In the genomic region with DNA sequence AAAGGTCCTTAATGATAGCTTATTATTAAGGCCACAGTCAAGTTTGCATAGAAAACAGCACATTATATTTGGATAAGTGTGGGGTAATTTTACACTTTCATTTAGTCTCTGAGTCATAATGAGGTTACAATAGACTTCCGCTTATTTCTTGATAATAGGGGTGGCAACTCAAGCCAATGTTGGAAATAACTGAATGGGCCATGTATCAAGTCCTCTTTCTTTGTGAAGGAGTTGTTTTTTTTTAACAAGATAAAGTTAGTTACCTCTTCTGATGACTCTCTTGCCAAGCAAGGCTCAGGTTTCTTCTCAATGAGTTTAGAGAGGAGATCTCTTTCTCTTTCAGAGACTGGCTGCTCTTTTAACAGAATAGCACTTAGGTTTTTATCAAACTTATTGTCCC, we compare ENCODE assay signal across 23 mouse cellular contexts. TPM values are rescaled to one million over a fixed set of nuclear protein-coding genes. Genes with fewer than 3 reads are reported as not detected.
"Had no signal": no experiment of that assay in that cellular context is flagged by ENCODE, and none has a peak within 500 bp of the region (broad histone marks: within the 10 kb centered on the region; RNA-seq: fewer than 3 reads in every experiment).

No protein-coding gene starts in this region.

- H3K4me2 ChIP-seq: neural tube, embryonic 13.5 days; neural tube, embryonic 15.5 days; stomach, embryonic 15.5 days had no signal

- H3K4me3 ChIP-seq: neural tube, embryonic 13.5 days; neural tube, embryonic 15.5 days; stomach, embryonic 15.5 days had no signal

- H3K4me1 ChIP-seq: neural tube, embryonic 13.5 days; neural tube, embryonic 15.5 days; stomach, embryonic 15.5 days had no signal

- DNase-seq: retina, postnatal 1 day; right cerebral cortex, adult 18-20 months; right cerebral cortex, postnatal 14 days; right cerebral cortex, postnatal 25 days; right cerebral cortex, postnatal 4 days; spleen, adult 18-20 months; thymus, adult 18-20 months; thymus, adult 2 months; thymus, postnatal 14 days; thymus, postnatal 25 days; thymus, postnatal 36 days; thymus, postnatal 4 days had no signal

- H3K9ac ChIP-seq: neural tube, embryonic 13.5 days; neural tube, embryonic 15.5 days; stomach, embryonic 15.5 days had no signal

- H3K9me3 ChIP-seq: neural tube, embryonic 13.5 days; neural tube, embryonic 15.5 days; stomach, embryonic 15.5 days had no signal

- H3K36me3 ChIP-seq: neural tube, embryonic 13.5 days; neural tube, embryonic 15.5 days; stomach, embryonic 15.5 days had no signal

- H3K27ac ChIP-seq: neural tube, embryonic 13.5 days; neural tube, embryonic 15.5 days; stomach, embryonic 15.5 days; stomach, postnatal 0 days had no signal

- H3K27me3 ChIP-seq: neural tube, embryonic 13.5 days; neural tube, embryonic 15.5 days; stomach, embryonic 15.5 days had no signal

RNA-seq across cellular contexts. Expression of gene Gm32742, which starts 27.0 kb away (rescaled TPM):
- total RNA-seq: neutrophil, adult 5-6 weeks had no signal
- polyA plus RNA-seq: neural tube, embryonic 14.5 days; neural tube, embryonic 15.5 days had no signal

RNA-seq across cellular contexts. Expression of gene 4833427G06Rik, which starts 36.4 kb away (rescaled TPM):
- total RNA-seq: neutrophil, adult 5-6 weeks had no signal
- polyA plus RNA-seq: small intestine, adult 2 months; spleen, adult 2 months; stomach, embryonic 14.5 days; stomach, embryonic 15.5 days; stomach, embryonic 16.5 days; stomach, postnatal 0 days; thymus, adult 2 months; urinary bladder, adult 2 months had no signal
